Mouse (Mus musculus) midbrain, embryonic 10.5 days (tissue): ENCODE results near the gene Bglap2. TPM values are rescaled to one million over a fixed set of nuclear protein-coding genes. Genes with fewer than 3 reads are reported as not detected.
"Not testable (repeated sequence)": the region's sequence is repeated elsewhere in the genome, so short reads cannot be mapped to it uniquely, and the experiment has no call there.

Experiments
- DNase-seq: peaks from one replicate; pipeline ENCODE4 v3.0.0-alpha.2; 2017; ENCODE audit warnings: low spot score
- H3K27ac ChIP-seq: fragments of 300-500 bp; sonication (generic); replicated peaks from 2 replicates; pipeline ENCODE4 v1.5.1; 2016; ENCODE audit warnings: mild to moderate bottlenecking
- H3K27me3 ChIP-seq: fragments of 300-500 bp; sonication (generic); 2 replicates; pipeline ENCODE4 v1.6.1; 2016; ENCODE audit warnings: low read depth, mild to moderate bottlenecking; ENCODE audit not compliant: poor library complexity, severe bottlenecking
- H3K36me3 ChIP-seq: fragments of 300-500 bp; sonication (generic); 2 replicates; pipeline ENCODE4 v1.6.1; 2016; ENCODE audit warnings: mild to moderate bottlenecking, moderate library complexity
- H3K4me1 ChIP-seq: fragments of 300-500 bp; sonication (generic); 2 replicates; pipeline ENCODE4 v1.6.1; 2016
- H3K4me3 ChIP-seq: fragments of 300-500 bp; sonication (generic); 2 replicates; pipeline ENCODE4 v1.5.1; 2016; ENCODE audit warnings: mild to moderate bottlenecking, moderate library complexity
- H3K9me3 ChIP-seq: fragments of 300-500 bp; sonication (generic); replicated peaks from 2 replicates; pipeline ENCODE4 v1.6.1; 2016; ENCODE audit warnings: mild to moderate bottlenecking
- WGBS: fragments of 180-500 bp; shearing (Covaris S2); methylation state at CpG from one replicate; pipeline ENCODE4 v1.1.7; 2016; 5-methylcytosine and 5-hydroxymethylcytosine counted together
- polyA plus RNA-seq: library from polyadenylated mRNA; unstranded; fragments of >200 nt; fragmentation: Nextera tagmentation; extraction: Ambion mirVana; gene quantifications from 2 replicates; pipeline ENCODE4 v1.2.1, GENCODE M21; 2016

The Bglap2 gene
- polyA plus RNA-seq, 1 experiment from 2014 or later = not detected

GRCm38 (mm10) chr3:88376644-88377043, 1.9 kb downstream of the Bglap2 start:
- not testable (repeated sequence) for H3K9me3 ChIP-seq, H3K4me3 ChIP-seq, H3K27me3 ChIP-seq, DNase-seq, H3K36me3 ChIP-seq
- H3K27ac ChIP-seq = peak overlapping the region; percentile 65; the same call in 1 of the 2 replicates
- 32% methylated on average over 7 of the region's 7 CpGs for WGBS
- peaks cover 17% of the 10 kb centered on the region for H3K4me1 ChIP-seq

- H3K27ac ChIP-seq = peak overlapping the region; percentile 65
- 12% methylated on average over 19 of the region's 19 CpGs for WGBS
- peak overlapping the region; percentile 29; the same call in 1 of the 2 replicates for H3K4me3 ChIP-seq
These were observed 2.5 kb downstream of the Bglap2 start for GRCm38 (mm10) chr3:88375750-88376626.

GRCm38 (mm10) chr3:88372643-88373042, 5.9 kb downstream of the Bglap2 start, which contains the start of gene Bglap3:
TSS of gene Bglap3 (minus strand) at chr3:88372743.
- H3K27me3 ChIP-seq, H3K4me3 ChIP-seq, DNase-seq, H3K36me3 ChIP-seq, H3K27ac ChIP-seq: not testable (repeated sequence)
- WGBS = 95% methylated on average over 9 of the region's 9 CpGs
- H3K9me3 ChIP-seq = peaks cover 12% of the 10 kb centered on the region
- H3K4me1 ChIP-seq = peaks cover 12% of the 10 kb centered on the region

More at GRCm38 (mm10) chr3:88375750-88376626, 2.5 kb downstream of the Bglap2 start:
- not testable (repeated sequence) for H3K36me3 ChIP-seq, H3K27me3 ChIP-seq, H3K9me3 ChIP-seq
- peaks cover 12% of the 10 kb centered on the region for H3K4me1 ChIP-seq
- DNase-seq = peak; percentile 63

GRCm38 (mm10) chr3:88368511-88368910, 10.0 kb downstream of the Bglap2 start:
- H3K9me3 ChIP-seq = peaks cover 12% of the 10 kb centered on the region
- not testable (repeated sequence) for H3K36me3 ChIP-seq, H3K27ac ChIP-seq, DNase-seq, H3K4me3 ChIP-seq
- H3K27me3 ChIP-seq = peaks cover 37% of the 10 kb centered on the region
- peaks cover 27% of the 10 kb centered on the region for H3K4me1 ChIP-seq
- WGBS = 91% methylated on average over 7 of the region's 7 CpGs

- not testable (repeated sequence) for DNase-seq, H3K27ac ChIP-seq, H3K4me3 ChIP-seq, H3K36me3 ChIP-seq
- peaks cover 38% of the 10 kb centered on the region for H3K27me3 ChIP-seq
- peaks cover 12% of the 10 kb centered on the region for H3K9me3 ChIP-seq
- 53% methylated on average over 3 of the region's 7 CpGs for WGBS
- peaks cover 27% of the 10 kb centered on the region for H3K4me1 ChIP-seq
These were observed 11.0 kb downstream of the Bglap2 start for GRCm38 (mm10) chr3:88367517-88367916.

GRCm38 (mm10) chr3:88366830-88367428, 11.6 kb downstream of the Bglap2 start:
- H3K27ac ChIP-seq = not testable (repeated sequence)
- peaks cover 12% of the 10 kb centered on the region for H3K9me3 ChIP-seq
- H3K36me3 ChIP-seq = peaks cover 12% of the 10 kb centered on the region
- peak overlapping the region; percentile 42 for H3K4me3 ChIP-seq
- WGBS = 4% methylated on average over 22 of the region's 22 CpGs
- peaks cover 38% of the 10 kb centered on the region for H3K27me3 ChIP-seq
- peaks cover 27% of the 10 kb centered on the region for H3K4me1 ChIP-seq
- peak; percentile 40 for DNase-seq

- no peak overlapping the region for H3K27ac ChIP-seq
- peaks cover 38% of the 10 kb centered on the region for H3K27me3 ChIP-seq
- 0 out of 2 replicates have a peak overlapping the region, but pooled peaks have one; percentile 4 for H3K4me3 ChIP-seq
- H3K36me3 ChIP-seq = peaks cover 23% of the 10 kb centered on the region
- WGBS = 37% methylated on average over 34 of the region's 34 CpGs
- peaks cover 12% of the 10 kb centered on the region for H3K9me3 ChIP-seq
- H3K4me1 ChIP-seq = peaks cover 27% of the 10 kb centered on the region
- DNase-seq = no peak
These were observed 12.7 kb downstream of the Bglap2 start for GRCm38 (mm10) chr3:88365705-88366361.

- Histone ChIP-seq H3K4me3 (peak within 1 kb of the TSS; percentile 23), H3K9me3 (no peaks in the 10 kb centered on the region), H3K4me1 (peaks cover 27% of the 10 kb centered on the region), H3K36me3 (peaks cover 38% of the 10 kb centered on the region), H3K27me3 (peaks cover 38% of the 10 kb centered on the region), H3K27ac (no peak within 1 kb of the TSS)
- WGBS = 1% methylated on average over 16 of the region's 16 CpGs
- peak; percentile 43 for DNase-seq
These were observed 14.2 kb downstream of the Bglap2 start, which contains the start of gene Paqr6 for GRCm38 (mm10) chr3:88364337-88364736. TSS of gene Paqr6 (plus strand) at chr3:88364584.

GRCm38 (mm10) chr3:88363700-88364099, 14.8 kb downstream of the Bglap2 start:
- 72% methylated on average over 4 of the region's 4 CpGs for WGBS
- H3K27me3 ChIP-seq = peaks cover 38% of the 10 kb centered on the region
- H3K36me3 ChIP-seq = peaks cover 44% of the 10 kb centered on the region
- no peak overlapping the region for H3K27ac ChIP-seq
- peaks cover 27% of the 10 kb centered on the region for H3K4me1 ChIP-seq
- DNase-seq = no peak
- no peak overlapping the region for H3K4me3 ChIP-seq
- no peaks in the 10 kb centered on the region for H3K9me3 ChIP-seq

GRCm38 (mm10) chr3:88361612-88362313, 16.7 kb downstream of the Bglap2 start:
- Histone ChIP-seq H3K36me3 (peaks cover 63% of the 10 kb centered on the region), H3K27me3 (peaks cover 34% of the 10 kb centered on the region), H3K27ac (no peak overlapping the region), H3K4me1 (peaks cover 22% of the 10 kb centered on the region), H3K9me3 (no peaks in the 10 kb centered on the region), H3K4me3 (no peak overlapping the region)
- WGBS = 85% methylated on average over 2 of the region's 2 CpGs
- no peak for DNase-seq

GRCm38 (mm10) chr3:88361096-88361495, 17.4 kb downstream of the Bglap2 start:
- Histone ChIP-seq H3K9me3 (no peaks in the 10 kb centered on the region), H3K27ac (no peak overlapping the region), H3K4me3 (no peak overlapping the region), H3K4me1 (peaks cover 21% of the 10 kb centered on the region), H3K27me3 (peaks cover 27% of the 10 kb centered on the region), H3K36me3 (peaks cover 70% of the 10 kb centered on the region)
- DNase-seq = no peak
- 81% methylated on average over 5 of the region's 6 CpGs for WGBS

GRCm38 (mm10) chr3:88359989-88360388, 18.5 kb downstream of the Bglap2 start:
- H3K36me3 ChIP-seq = peaks cover 81% of the 10 kb centered on the region
- no peak overlapping the region for H3K27ac ChIP-seq
- H3K4me3 ChIP-seq = no peak overlapping the region
- WGBS = 77% methylated on average over 3 of the region's 3 CpGs
- H3K4me1 ChIP-seq = peaks cover 15% of the 10 kb centered on the region
- DNase-seq = no peak
- H3K9me3 ChIP-seq = no peaks in the 10 kb centered on the region
- H3K27me3 ChIP-seq = peaks cover 16% of the 10 kb centered on the region
